Mouse (Mus musculus) mature B cell (primary cell): ENCODE data around the gene Phgdh.

Experiments used
- in situ Hi-C: fragments of 300-500 bp; cut with MboI; formaldehyde crosslinking; loops from 2 replicates; pipeline ENCODE4 v1.14.3; 2019

The Phgdh gene

DNA sequence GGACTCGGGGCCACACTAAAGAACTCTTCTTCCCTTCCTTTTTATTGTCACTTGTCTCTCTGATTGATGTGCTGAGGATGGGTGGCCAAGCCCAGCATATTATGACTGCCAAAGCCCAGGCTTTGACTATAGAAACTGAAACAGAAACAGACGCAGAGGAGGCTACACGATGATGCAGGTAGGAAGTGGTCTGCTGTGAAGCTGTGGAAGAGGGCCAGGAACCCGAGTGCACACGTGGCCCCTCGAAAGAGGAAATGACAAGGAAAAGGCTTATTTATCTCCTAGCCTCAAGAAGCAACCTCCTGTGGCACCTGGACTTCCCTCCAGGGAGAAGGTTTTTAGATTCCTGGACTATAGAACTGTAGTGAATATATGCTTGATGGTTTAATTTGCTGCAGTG, 8.3 kb upstream of the Phgdh start:
- in situ Hi-C loops, result no loop called here

- in situ Hi-C loops, result no loop called here
Measured at GRCm38 (mm10) chr3:98343235-98343634, 3.4 kb upstream of the Phgdh start.

- in situ Hi-C loops, result no loop called here
Measured at GRCm38 (mm10) chr3:98340818-98341594, 1.2 kb upstream of the Phgdh start.

- in situ Hi-C loops, result no loop called here
Measured at GRCm38 (mm10) chr3:98339097-98339705, 589 bp downstream of the Phgdh start.

DNA sequence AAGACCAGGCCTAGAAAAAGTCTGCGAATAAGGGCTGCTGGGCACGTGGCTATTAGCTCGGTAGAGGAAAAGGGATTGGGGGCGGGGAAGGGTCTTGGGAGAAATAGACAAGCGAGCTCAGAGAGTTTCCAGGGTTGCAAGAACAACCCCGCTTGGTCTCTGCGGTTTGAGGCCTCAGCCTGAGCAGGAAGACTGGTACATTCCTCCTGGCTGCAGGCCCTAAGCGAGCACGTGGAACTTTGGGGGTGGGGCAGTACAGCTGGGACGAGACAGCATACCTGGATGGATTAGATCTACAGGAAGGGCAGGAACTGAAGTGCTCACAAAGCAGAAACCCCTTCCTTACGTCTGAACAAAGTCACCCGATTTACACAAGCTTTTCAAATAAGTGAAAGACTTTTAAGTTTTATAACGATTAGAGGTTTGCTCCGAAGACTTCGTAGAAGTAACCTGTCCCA, 1.2 kb downstream of the Phgdh start:
- in situ Hi-C loops, result no loop called here

DNA sequence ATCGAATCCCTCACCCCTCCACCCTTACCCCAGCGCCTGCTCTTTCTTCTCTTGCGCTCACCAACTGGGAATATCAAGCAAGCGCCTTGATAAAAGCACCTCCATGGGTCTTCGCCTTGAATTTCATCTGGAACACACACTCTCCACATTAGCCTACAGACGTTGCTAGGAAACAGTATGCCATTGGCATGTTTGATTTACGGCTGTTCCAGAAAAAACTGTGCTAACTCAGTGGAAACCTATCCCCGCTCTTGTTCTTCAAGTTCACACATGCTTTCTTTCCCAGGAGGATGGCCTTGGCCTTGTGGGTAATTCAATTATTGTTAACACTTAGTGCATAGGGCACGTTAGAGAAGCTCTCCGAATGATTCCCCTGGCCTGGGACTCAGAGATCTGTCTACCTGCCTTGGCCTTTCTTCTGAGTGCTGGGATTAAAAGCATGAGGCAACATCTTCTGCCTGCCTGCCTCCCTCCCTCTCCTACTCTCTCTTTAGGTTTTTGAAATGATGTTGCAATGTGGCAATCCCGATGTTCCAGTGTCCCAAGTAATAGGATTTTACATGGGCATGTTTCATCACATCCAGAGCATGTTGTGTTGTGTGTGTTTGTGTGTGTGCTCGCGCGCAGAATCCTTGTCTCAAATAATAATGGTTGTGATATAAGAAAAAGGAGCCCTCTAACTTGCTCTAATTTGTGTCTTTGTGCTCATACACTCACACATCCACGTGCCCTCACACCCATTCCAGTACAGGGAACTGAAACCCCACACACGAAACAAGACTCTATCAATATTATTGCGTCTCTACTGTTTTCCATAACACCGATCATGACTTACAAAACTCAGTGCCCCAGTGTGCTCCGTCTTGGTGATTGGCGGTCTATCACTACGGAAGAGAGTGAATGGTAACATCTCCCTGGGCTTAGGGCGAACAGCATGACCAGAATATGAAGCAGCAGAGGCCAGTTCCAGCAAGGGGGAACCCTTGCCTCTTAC, 2.8 kb downstream of the Phgdh start:
- in situ Hi-C loops, result no loop called here

GRCm38 (mm10) chr3:98335886-98336285, 3.9 kb downstream of the Phgdh start:
- in situ Hi-C loops, result no loop called here

DNA sequence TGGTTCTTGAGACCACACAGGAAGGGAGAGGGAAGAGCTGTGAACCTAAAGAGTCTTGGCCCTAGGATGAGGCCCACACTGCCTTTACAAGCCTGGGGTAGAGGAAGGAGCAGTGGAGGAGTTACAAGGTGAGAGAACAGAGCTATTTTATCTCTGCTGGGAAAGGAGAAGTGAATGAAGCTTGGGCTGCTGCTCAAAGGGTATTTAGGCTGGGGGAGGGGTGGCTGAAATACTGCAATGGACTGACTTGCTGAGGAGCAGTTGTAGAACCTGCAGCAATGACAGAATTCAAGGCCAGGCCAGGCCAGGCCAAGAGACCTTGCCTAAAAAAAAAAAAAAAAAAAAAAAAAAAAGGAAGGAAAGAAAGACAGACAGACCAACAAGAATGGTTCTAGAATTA, 4.5 kb downstream of the Phgdh start:
- in situ Hi-C loops, result no loop called here

DNA sequence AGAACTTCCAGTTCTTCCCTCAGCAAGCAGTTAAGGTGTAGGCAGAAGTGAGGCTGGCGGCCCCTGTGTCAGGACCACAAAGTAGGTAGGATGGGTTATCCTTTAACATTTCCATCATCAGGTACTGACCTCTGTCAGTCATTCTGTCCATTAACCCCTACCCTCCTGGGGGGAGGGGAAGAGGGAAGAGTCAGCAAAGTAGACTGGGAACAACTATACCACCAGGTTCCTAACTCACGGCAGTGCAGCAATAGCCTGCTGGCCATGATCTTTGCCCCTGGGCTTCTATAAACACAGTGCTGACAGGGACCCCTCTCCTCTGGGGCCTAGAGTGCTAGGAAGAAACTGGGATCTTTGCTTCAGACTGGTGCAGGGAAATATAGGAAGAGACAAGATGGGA, 5.8 kb downstream of the Phgdh start:
- in situ Hi-C loops, result no loop called here

DNA sequence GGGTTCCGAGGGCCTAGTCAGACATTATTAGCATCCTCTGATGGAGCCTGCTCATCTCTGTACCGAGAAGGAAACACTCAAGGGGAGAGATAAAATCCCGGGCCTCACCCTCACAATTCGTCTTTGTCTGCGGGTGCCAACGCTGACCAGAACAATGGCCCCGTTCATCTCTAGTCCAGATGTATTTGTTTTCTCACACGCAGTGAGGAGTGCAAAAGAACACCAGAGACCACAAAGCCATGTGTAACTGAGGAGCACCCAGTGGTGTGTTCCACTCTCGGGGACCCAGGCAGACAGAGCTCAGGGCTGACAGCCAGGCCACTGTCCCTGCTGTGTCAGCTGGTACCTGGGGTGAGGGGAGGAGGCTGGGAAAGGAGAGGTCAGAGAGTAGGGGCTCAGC, 15.6 kb downstream of the Phgdh start:
- in situ Hi-C loops, result no loop called here

- in situ Hi-C loops, result no loop called here
Measured at GRCm38 (mm10) chr3:98322209-98322608, 17.6 kb downstream of the Phgdh start.

DNA sequence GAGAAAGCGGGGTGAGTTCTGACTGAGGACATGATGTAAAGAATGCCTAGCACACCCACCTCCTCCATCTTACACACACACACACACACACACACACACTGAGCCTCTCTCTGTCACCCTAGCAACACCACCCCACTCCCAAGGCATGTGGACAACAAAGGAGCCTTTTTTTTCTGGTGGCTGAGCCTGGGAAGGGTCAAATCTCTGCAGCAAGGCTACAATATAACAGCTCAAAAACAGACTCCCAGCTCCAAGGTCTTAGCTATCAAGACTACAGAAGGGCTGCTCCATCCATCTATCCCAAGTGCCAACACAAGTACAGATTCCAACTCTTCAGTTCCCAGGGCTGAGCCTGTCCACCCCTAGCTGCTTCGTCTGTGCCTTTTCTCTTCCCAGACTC, 20.6 kb downstream of the Phgdh start:
- in situ Hi-C loops, result no loop called here

DNA sequence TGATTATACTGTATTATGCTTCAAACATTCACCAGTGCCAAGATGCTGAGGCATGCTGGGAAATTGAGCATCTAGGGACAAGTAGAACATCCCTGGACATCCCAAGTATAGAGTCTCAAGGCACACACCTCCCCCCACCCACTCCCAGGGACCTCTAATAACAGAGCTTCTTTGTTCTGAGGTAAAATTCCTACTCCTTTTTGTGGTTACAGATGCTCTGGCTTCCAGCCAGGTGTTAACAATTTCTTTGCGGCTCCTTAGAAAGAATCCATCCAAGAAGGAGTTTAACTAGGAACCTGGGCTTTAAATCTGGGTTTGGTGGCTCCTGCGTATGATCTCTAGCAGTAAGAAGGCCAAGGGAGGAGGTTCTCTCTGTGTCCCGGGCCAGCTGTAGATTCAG, 22.6 kb downstream of the Phgdh start:
- in situ Hi-C loops, result no loop called here

GRCm38 (mm10) chr3:98315181-98315580, 24.6 kb downstream of the Phgdh start:
- in situ Hi-C loops, result no loop called here

DNA sequence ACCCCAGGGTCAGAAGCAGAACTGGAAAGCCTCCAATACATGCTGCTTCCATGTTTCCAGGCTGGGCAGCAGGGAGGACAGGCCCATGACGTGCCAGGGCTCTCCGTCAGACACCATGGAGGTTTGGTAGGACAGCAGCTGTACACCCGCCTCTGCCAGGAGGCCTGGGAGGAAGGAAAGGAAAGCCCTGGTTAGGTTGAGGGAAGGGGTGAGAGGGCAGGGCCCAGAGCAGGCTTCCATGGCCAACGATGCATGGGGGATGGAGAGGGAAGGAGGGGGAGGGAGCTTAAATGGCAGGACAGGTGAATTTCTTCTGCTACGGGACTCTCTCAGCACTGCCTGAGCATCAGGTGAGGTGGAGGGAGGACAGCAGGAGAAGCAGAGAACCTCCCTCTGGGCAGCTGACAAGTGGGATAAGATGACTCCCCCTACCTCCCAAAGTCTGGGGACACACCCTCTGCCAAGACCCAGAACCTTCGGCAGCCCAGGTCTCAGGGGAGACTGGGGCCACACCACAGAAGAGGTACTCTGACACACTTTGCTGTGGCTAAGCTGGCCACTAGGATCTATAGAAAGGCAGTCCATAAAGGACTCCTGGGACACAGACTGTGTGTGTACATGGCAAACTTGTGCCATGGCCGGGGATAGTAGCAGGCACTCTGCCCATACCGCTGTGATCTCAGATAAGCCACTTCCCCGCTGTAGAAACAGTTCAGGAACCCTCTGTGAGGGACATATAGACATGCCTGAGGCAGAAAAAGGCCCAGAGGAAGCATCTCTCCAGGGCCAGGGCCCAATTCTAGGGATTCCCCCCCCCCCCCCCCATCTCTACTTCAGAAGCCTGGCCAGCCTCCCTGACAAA, 26.3 kb downstream of the Phgdh start:
- in situ Hi-C loops, result no loop called here

DNA sequence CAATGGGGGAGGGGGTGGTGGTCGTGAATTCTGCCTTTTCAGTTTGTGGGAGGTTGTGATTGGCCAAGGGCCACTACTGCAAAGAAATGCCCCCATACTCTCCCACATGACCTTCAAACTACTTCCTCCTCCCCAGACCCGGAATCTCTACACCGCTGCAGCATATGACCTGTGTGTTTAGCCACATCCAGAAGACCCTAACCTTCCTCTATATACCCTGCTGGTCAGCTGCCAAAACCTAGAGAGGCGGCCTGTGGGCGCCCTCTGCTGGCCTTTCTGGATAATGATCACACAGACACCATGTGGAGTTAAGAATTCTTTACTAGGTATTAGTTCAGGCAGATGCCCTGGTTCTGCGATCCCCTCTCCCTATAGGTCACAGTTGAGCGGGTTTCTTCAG, 26.9 kb downstream of the Phgdh start:
- in situ Hi-C loops, result no loop called here

DNA sequence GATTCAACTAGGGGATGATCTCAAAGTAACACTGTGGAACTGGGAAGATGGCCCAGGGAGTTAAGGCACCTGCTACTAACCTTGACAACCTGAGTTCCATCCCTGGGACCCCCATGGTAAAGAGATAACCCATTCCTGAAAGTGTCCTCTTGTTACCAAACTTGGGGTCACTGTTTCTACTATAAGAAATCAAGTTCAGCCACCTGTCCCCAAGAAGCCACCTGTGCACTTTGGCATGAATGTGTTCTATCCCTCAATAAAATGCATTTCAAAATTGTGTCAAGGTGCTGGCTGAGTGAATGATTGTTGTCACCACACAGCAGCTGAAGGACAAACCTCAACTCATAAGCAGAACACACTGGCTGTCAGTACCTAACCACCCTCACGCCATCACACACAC, 29.3 kb downstream of the Phgdh start:
- in situ Hi-C loops, result no loop called here

DNA sequence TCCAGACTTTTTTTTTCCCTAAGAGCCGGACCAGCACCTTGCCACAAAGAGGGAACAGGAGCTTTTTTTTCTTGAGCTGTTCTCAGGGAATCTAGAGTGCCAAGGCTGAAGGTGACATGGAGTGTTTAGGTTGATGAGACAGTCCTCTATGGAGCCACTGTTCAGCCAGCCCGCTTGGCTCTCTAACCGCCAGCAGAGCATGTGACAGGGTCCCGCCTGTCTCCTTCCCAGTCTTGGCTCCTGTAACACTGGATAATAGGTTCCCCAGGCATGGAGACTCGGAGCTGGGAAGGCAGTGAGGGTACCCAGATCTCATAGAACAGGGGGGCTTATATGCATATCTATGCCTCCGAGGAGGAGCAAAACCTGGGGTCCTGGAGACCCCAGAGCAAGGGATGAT, 31.2 kb downstream of the Phgdh start:
- in situ Hi-C loops, result no loop called here

DNA sequence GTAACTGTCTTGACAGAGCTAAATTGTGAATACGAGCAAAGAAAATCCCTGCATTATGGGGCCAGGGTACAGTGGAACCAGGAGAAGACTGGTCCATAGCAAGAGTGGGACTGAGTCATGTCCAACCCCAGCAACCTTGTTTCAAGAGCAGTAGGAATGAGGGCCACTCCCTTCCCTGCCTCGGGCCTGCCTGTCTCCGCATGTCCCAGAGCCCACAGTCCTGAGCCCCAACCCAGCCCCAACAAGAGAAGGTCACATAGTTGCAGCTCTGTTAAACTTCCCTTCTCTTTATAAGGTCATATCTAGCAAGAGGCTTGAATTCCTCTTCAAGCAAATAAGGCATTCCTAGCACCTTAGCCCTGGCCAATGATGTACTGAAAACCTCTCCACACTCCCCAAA, 38.0 kb downstream of the Phgdh start:
- in situ Hi-C loops, result no loop called here

DNA sequence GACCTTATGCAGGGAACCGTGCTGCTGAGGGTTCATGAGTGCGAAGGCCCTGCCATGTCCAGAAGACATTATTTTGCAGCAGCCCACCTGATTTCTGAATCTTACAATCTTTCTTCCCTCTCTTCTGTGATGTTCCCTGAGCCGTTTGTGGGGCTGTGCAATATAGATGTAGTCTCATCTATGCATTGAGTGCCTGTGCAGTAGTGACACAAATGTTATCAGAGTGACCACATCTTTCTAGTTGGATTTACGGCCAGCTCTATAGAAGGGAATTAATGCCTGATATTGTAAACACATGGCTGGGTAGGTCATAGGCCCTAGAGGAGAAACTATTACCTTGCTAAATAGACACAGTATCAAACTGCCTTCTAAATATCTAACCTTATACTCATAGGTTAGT, 39.5 kb downstream of the Phgdh start:
- in situ Hi-C loops, result no loop called here

DNA sequence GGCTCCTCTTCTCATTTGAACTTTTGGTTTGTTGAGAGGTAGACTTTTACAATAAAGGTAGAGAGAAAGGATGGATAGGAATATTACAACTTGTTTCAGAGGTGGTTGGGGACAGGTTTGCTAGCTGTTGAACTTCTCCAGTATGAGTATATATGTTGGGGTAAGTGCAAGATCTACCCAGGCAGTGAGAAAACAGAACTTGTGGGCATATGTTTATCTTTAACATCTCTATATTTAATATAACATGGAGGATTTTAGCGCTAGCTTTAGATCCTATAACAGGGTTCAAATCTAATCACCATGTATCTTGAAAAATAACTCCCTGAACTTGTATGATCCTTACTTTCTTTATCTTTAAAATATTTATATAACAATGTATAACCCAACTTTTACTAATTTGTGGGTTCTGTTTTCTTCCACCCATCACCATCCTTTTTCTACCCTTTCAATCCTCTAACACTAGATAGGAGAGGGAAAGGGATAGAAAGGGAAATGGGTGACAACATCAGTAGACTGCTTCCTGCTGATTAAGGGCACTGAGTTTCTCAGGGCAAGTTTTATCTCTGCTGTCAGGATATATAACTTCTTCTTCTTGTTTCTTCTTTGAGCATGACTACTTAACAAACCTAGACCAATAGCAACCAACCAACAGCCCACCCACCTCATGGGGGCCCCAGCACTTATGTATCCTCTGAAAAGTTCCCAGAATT, 40.2 kb downstream of the Phgdh start:
- in situ Hi-C loops, result no loop called here
